Mouse (Mus musculus): ENCODE measurements at regions not wholly inside any gene's neighbourhood (a gene's known extent, or its start where the extent isn't known, plus 50 kb on each side); places are given as distances from the start of the nearest gene placed in this dataset.

GRCm38 (mm10) chr9:69568222-69568621, 114.8 kb downstream of the Anxa2 start:
- Histone ChIP-seq H3K4me1 (no peaks in the 10 kb centered on the region), H3K9me3 (0 out of 2 replicates have a peak, but pooled peaks cover 2% of the 10 kb centered on the region), H3K27me3 (replicated peaks) (peaks cover 5% of the 10 kb centered on the region), H3K4me3 (replicated peaks) (no peak overlapping the region), H3K36me3 (replicated peaks; ENCODE audit: low read length) (no peaks in the 10 kb centered on the region)
- no peak for TF ChIP-seq GATA1 (IDR thresholded peaks at IDR 0.05; ENCODE audit: borderline replicate concordance, low read length)
- TF ChIP-seq FLI1 (IDR thresholded peaks at IDR 0.05; ENCODE audit: low read length), result no peak

- no peak for TF ChIP-seq GATA1 (IDR thresholded peaks at IDR 0.05; ENCODE audit: borderline replicate concordance, low read length)
- no peak for TF ChIP-seq FLI1 (IDR thresholded peaks at IDR 0.05; ENCODE audit: low read length)
- peaks cover 5% of the 10 kb centered on the region for H3K27me3 ChIP-seq (replicated peaks)
- no peaks in the 10 kb centered on the region for H3K36me3 ChIP-seq (replicated peaks; ENCODE audit: low read length)
- no peak overlapping the region for H3K4me3 ChIP-seq (replicated peaks)
- H3K9me3 ChIP-seq, result no peaks in the 10 kb centered on the region
- no peaks in the 10 kb centered on the region for H3K4me1 ChIP-seq
Measured at GRCm38 (mm10) chr9:69566996-69567395, 113.6 kb downstream of the Anxa2 start.

- Histone ChIP-seq H3K27me3 (replicated peaks) (peaks cover 4% of the 10 kb centered on the region), H3K36me3 (replicated peaks; ENCODE audit: low read length) (no peaks in the 10 kb centered on the region), H3K9me3 (peaks cover 3% of the 10 kb centered on the region; the same call in 1 of the 2 replicates), H3K4me1 (no peaks in the 10 kb centered on the region), H3K4me3 (replicated peaks) (no peak overlapping the region)
- no peak for TF ChIP-seq FLI1 (IDR thresholded peaks at IDR 0.05; ENCODE audit: low read length)
- no peak for TF ChIP-seq GATA1 (IDR thresholded peaks at IDR 0.05; ENCODE audit: borderline replicate concordance, low read length)
Measured at GRCm38 (mm10) chr9:69543241-69543640, 89.8 kb downstream of the Anxa2 start.
